Mouse (Mus musculus) forebrain, postnatal 0 days (tissue): ENCODE results near the gene Apobec1. TPM values are rescaled to one million over a fixed set of nuclear protein-coding genes. Genes with fewer than 3 reads are reported as not detected.

ENCODE experiments used
- ATAC-seq: fragments of 200-750 bp; cut with Nextera tagmentation; 2 replicates; pipeline ENCODE4 v1.8.0; 2017; ENCODE audit warnings: mild to moderate bottlenecking, moderate library complexity
- DNase-seq: peaks from one replicate; pipeline ENCODE4 v3.0.0-alpha.2; 2015
- H3K27ac ChIP-seq: fragments of 300-500 bp; sonication (generic); 2 replicates; pipeline ENCODE4 v1.5.1; 2014; ENCODE audit warnings: low read depth, mild to moderate bottlenecking, antibody characterized with exemption, low read length, moderate library complexity, mixed read lengths
- H3K27me3 ChIP-seq: fragments of 300-500 bp; sonication (generic); 2 replicates; pipeline ENCODE4 v1.6.1; 2014; ENCODE audit warnings: mild to moderate bottlenecking, low read length, mixed read lengths; ENCODE audit not compliant: insufficient read depth
- H3K36me3 ChIP-seq: fragments of 300-500 bp; sonication (generic); 2 replicates; pipeline ENCODE4 v1.6.1; 2014; ENCODE audit warnings: mild to moderate bottlenecking, moderate library complexity; ENCODE audit not compliant: insufficient read depth
- H3K4me1 ChIP-seq: fragments of 300-500 bp; sonication (generic); 2 replicates; pipeline ENCODE4 v1.6.1; 2014; ENCODE audit warnings: antibody characterized with exemption; ENCODE audit not compliant: insufficient read depth
- H3K4me2 ChIP-seq: fragments of 300-500 bp; sonication (generic); 2 replicates; pipeline ENCODE4 v1.6.1; 2014; ENCODE audit warnings: low read depth, mild to moderate bottlenecking, moderate library complexity
- H3K4me3 ChIP-seq: fragments of 300-500 bp; sonication (generic); 2 replicates; pipeline ENCODE4 v1.5.1; 2014; ENCODE audit warnings: low read depth, low read length, mixed read lengths
- H3K9ac ChIP-seq: fragments of 300-500 bp; sonication (generic); 2 replicates; pipeline ENCODE4 v1.6.1; 2014; ENCODE audit warnings: mild to moderate bottlenecking
- H3K9me3 ChIP-seq: fragments of 300-500 bp; sonication (generic); 2 replicates; pipeline ENCODE4 v1.6.1; 2016; ENCODE audit warnings: low read length
- CTCF ChIP-seq: sonication (generic); IDR thresholded peaks from 2 replicates; pipeline ENCODE4 v1.5.1; 2016; ENCODE audit warnings: antibody characterized with exemption, control low read depth, low read depth
- WGBS: fragments of 180-500 bp; shearing (Covaris S2); extraction: QIAGEN DNeasy Blood & Tissue Kit; methylation state at CpG from one replicate; pipeline ENCODE4 v1.1.7; 2014; 5-methylcytosine and 5-hydroxymethylcytosine counted together
- polyA plus RNA-seq: library from polyadenylated mRNA; unstranded; fragments of >200 nt; fragmentation: Nextera tagmentation; extraction: Ambion mirVana; gene quantifications from 2 replicates; pipeline ENCODE4 v1.2.1, GENCODE M21; 2015
- total RNA-seq: library from RNA; depleted of rRNA; stranded (reverse); fragments of >200 nt; gene quantifications from 2 replicates; pipeline ENCODE4 v1.2.3, GENCODE M21; 2014

The Apobec1 gene
- total and polyA plus RNA-seq, 2 experiments from 2014 or later, result 1.2 to 2.4 TPM

DNA sequence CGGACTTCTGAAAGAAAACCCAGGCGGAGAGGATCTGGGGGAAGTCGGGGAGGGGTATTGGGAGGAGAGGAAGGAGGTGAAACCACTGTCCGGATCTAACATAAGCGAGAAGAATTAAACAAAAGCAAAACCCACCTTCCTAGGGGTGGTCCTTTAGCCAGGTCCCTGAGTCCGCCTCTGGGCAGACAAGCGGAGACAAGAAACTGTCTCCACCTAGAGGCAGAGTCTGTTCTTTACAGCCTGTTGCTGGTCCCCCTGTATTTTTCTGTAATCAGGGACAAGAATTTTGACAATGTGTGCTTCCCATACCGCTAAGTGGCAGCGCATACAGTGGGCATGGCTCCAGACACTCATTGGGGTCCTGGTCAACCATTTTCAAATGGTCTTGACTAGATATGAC is 31.2 kb upstream of the Apobec1 start:
- no peak for TF ChIP-seq CTCF
- Histone ChIP-seq H3K27me3 (no peaks in the 10 kb centered on the region), H3K9me3 (no peaks in the 10 kb centered on the region), H3K36me3 (no peaks in the 10 kb centered on the region), H3K4me3 (no peak overlapping the region), H3K27ac (no peak overlapping the region), H3K9ac (no peak overlapping the region), H3K4me2 (no peak overlapping the region), H3K4me1 (no peaks in the 10 kb centered on the region)
- ATAC-seq (no peak), DNase-seq (no peak)
- WGBS, result 56% methylated on average over 9 of the region's 9 CpGs

DNA sequence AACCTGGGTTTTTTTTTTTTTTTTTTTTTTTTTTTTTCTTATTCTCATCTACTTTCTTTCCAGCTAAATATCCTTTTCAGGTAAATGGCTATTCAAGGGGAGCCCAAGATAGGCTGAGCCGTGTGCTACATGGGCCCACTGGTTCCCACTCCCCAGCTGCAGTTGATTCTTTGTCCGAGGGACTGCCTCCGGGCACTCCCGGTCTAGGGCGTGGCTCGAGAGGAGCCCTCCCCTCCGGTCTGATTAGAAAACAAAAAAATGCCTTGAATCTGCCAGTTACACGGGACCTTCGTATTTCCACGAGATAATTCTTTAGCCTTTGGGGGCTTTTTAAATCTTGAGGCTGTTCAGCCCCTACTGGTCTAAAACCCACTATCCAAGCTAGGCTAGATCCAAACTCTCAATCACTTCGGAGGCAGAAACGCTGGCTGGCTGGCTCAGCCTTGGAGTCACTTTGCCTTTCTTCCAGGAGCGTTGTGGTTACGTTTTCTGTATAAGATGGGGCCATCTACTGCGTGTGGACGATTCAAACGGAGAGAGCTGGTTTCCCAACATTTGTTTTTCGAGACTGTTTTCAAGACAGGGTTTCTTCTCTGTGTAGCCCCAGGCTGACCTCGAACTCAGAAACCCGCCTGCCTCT is 25.3 kb upstream of the Apobec1 start:
- Histone ChIP-seq H3K4me3 (no peak overlapping the region), H3K27ac (no peak overlapping the region), H3K9me3 (no peaks in the 10 kb centered on the region), H3K27me3 (no peaks in the 10 kb centered on the region), H3K36me3 (no peaks in the 10 kb centered on the region), H3K4me2 (peak overlapping the region; percentile 24; the same call in 1 of the 2 replicates), H3K4me1 (no peaks in the 10 kb centered on the region), H3K9ac (no peak overlapping the region)
- 51% methylated on average over 20 of the region's 20 CpGs for WGBS
- no peak for ATAC-seq
- no peak for DNase-seq
- TF ChIP-seq CTCF, result no peak

DNA sequence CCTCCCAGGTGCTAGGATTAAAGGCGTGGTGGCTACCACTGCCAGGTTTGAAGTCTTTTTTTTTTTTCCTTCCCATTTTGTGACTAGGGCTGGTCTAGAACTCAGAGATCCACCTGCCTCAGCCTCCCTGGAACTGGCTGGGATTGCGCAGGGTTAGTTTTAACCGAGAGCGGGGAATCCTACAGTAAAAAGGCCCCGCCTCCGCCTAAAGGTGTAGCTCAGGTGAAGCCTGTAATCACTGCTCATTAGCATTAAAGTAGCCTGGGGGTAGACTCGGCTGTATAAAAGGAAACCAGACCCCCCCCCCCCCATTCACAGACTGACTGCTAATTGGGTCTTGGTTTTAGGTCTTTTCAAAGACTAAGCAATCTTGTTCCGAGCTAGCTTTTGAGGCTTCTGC is 23.9 kb upstream of the Apobec1 start, which contains the start of gene Dppa3:
Dppa3 (plus strand) TSS at position 301 of the 400 bp plus-strand sequence.
- WGBS, result 90% methylated on average over 8 of the region's 8 CpGs
- no peak within 1 kb of the TSS for H3K9ac ChIP-seq
- H3K4me3 ChIP-seq, result no peak within 1 kb of the TSS
- H3K4me2 ChIP-seq, result no peak within 1 kb of the TSS
- no peak within 1 kb of the TSS for H3K27ac ChIP-seq
- H3K4me1 ChIP-seq, result no peaks in the 10 kb centered on the region
- no peak for ATAC-seq
- H3K9me3 ChIP-seq, result no peaks in the 10 kb centered on the region
- no peaks in the 10 kb centered on the region for H3K36me3 ChIP-seq
- TF ChIP-seq CTCF, result no peak
- no peak for DNase-seq
- H3K27me3 ChIP-seq, result no peaks in the 10 kb centered on the region

DNA sequence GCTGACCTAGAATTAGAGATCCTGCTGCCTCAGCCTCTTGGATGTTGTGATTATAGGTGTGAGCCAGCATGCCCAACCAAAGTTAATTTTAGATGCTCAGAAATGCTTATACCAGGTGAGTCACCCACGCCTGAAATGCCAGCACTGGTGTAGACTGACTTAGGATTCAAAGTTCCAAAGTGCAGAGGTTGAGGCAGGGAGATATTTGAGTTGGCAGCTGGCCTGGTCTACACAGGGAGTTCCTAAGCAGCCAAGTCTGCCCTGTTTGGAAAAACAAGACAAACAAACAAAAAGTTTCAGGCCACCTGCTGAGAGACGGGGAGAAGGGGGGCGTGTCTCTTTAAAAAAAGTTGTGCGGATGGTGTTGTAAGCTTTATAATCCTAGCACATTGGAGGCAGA is 22.9 kb upstream of the Apobec1 start:
- no peak overlapping the region for H3K4me2 ChIP-seq
- H3K9ac ChIP-seq, result no peak overlapping the region
- H3K4me3 ChIP-seq, result no peak overlapping the region
- H3K27me3 ChIP-seq, result no peaks in the 10 kb centered on the region
- H3K27ac ChIP-seq, result no peak overlapping the region
- DNase-seq (no peak), ATAC-seq (no peak)
- H3K36me3 ChIP-seq, result no peaks in the 10 kb centered on the region
- H3K9me3 ChIP-seq, result no peaks in the 10 kb centered on the region
- WGBS, result 84% methylated on average over 4 of the region's 4 CpGs
- no peaks in the 10 kb centered on the region for H3K4me1 ChIP-seq
- TF ChIP-seq CTCF, result no peak

DNA sequence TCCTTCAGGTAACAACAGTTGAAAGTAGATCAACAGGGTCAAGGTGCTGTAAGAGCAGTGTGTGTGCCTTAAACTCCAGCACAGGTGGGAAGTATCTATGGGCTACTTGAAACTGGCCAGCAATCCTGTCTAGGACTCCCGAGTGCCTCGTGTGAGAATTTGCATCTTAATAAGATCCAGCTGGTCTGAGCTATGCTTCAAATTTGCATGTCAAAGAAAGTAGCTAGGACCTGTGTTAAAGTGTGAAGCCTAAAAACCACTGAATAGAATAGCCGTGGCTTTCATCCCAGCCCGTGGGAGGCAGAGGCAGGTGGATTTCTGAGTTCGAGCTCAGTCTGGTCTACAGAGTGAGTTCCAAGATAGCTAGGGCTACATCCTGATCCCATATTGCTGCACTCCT is 22.2 kb upstream of the Apobec1 start:
- no peak overlapping the region for H3K9ac ChIP-seq
- no peak for ATAC-seq
- WGBS, result 15% methylated on average over 5 of the region's 5 CpGs
- no peaks in the 10 kb centered on the region for H3K9me3 ChIP-seq
- H3K4me2 ChIP-seq, result no peak overlapping the region
- DNase-seq, result no peak
- H3K27ac ChIP-seq, result no peak overlapping the region
- no peaks in the 10 kb centered on the region for H3K27me3 ChIP-seq
- H3K4me3 ChIP-seq, result no peak overlapping the region
- no peaks in the 10 kb centered on the region for H3K4me1 ChIP-seq
- no peak for TF ChIP-seq CTCF
- H3K36me3 ChIP-seq, result no peaks in the 10 kb centered on the region

DNA sequence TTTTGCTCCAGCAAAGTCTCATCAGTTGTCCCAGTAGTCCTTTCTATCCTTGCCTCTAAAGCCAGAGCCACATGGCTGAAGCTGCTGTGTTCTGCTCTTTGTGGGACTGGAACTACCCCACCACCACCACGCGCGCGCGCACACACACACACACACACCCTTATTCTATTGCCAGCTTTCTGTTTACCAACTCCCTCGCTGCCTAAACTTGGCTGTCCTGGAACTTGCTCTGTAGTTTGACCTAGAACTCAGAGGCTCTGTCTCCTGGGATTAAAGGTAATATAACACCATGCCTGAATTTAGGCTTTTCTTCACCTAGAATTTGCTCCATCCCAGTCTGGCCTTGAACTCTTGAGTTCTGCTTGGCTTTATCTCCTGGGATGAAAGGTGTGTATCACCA is 18.8 kb upstream of the Apobec1 start:
- WGBS, result 93% methylated on average over 6 of the region's 6 CpGs
- Histone ChIP-seq H3K9ac (no peak overlapping the region), H3K9me3 (no peaks in the 10 kb centered on the region), H3K4me2 (no peak overlapping the region), H3K36me3 (no peaks in the 10 kb centered on the region), H3K4me1 (no peaks in the 10 kb centered on the region), H3K27me3 (no peaks in the 10 kb centered on the region), H3K27ac (no peak overlapping the region), H3K4me3 (no peak overlapping the region)
- TF ChIP-seq CTCF, result no peak
- ATAC-seq, result no peak
- DNase-seq, result no peak

DNA sequence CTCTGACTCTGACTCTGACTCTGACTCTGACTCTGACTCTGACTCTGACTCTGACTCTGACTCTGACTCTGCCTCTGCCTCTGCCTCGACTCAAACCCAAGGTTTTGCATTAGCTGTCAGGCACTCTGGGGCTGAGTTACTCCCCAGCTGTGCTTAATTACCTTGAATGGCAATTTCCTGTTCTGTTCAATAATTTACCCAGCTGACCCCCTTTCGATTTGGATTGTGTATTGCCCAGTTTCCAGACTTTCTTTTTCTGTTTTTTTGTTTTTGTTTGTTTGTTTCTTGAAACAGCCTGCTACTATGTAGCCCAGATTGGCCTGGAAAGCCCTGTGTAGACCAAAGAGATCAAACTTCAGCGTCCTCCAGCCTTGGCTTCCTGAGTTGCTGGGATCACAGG is 13.8 kb upstream of the Apobec1 start:
- no peaks in the 10 kb centered on the region for H3K4me1 ChIP-seq

DNA sequence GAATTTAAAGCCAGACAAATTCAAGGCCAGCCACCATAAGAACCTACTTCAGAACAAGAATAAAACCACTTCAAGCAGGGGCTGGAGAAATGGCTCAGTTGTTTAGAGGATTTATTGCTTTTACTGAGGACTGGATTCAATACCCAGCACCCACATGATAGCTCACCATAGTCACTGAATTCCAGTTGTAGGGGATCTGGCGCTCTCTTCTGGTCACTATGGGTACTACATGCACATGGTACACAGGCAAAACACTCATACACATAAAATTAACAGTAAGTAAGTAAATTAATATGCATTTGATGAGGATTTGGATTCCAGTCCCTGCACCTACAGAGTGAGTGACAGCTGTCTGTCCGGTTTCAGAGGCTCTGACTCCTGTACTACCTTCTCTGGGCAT is 11.8 kb upstream of the Apobec1 start:
- Histone ChIP-seq H3K36me3 (no peaks in the 10 kb centered on the region), H3K27me3 (no peaks in the 10 kb centered on the region), H3K4me2 (no peak overlapping the region), H3K9ac (no peak overlapping the region), H3K27ac (no peak overlapping the region), H3K9me3 (no peaks in the 10 kb centered on the region), H3K4me3 (no peak overlapping the region), H3K4me1 (no peaks in the 10 kb centered on the region)
- 68% methylated on average over 2 of the region's 2 CpGs for WGBS
- peak; percentile 54 for TF ChIP-seq CTCF
- DNase-seq (no peak), ATAC-seq (no peak)

More for the DNA sequence above, 13.8 kb upstream of the Apobec1 start:
- Histone ChIP-seq H3K4me2 (no peak overlapping the region), H3K9me3 (no peaks in the 10 kb centered on the region), H3K27me3 (no peaks in the 10 kb centered on the region), H3K36me3 (no peaks in the 10 kb centered on the region), H3K4me3 (no peak overlapping the region), H3K9ac (no peak overlapping the region), H3K27ac (no peak overlapping the region)
- ATAC-seq (no peak), DNase-seq (no peak)
- WGBS, result 77% methylated on average over 3 of the region's 3 CpGs
- TF ChIP-seq CTCF, result no peak
